Mouse (Mus musculus) E14TG2a.4 (cell line): ENCODE data around the gene Pard6a.

Source experiments
- CTCF ChIP-seq: conservative IDR thresholded peaks from 2 replicates; pipeline ENCODE4 v1.5.1; 2014; ENCODE audit warnings: low read length
- NANOG ChIP-seq: IDR thresholded peaks from 2 replicates; pipeline ENCODE4 v1.6.1; 2014; ENCODE audit warnings: borderline replicate concordance, low read length, mixed read lengths

DNA sequence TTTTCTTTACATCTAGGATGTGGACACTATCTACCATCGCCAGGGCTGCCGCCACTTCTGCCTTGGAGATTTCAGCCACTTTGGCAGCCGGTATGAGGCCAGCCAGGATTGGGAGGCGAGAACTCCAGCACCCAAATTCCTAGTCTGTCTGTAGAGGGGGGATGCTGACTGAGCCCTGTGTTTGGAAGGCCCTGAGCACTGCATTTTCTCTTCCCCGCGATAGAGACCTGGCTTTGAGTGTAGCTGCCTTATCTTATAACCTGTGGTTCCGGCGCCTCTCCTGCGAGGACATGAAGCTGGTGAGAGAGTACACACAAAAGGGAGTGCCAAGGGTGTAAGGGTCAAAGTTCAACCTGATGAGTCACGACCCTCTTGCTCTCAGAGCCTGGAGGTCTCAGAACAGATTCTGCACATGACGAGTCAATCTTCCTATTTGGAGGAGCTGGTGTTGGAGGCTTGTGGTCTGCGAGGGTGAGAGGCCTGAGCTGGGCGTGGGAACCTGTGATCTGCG, 12.7 kb upstream of the Pard6a start:
- TF ChIP-seq CTCF (no peak), NANOG (no peak)
